Mouse (Mus musculus) G1E-ER4 (cell line): ENCODE results near the gene Cep295nl. TPM values are rescaled to one million over a fixed set of nuclear protein-coding genes. Genes with fewer than 3 reads are reported as not detected.

Source experiments
- GATA1 ChIP-seq: IDR thresholded peaks from one replicate; pipeline ENCODE4 v1.8.0; 2012; ENCODE audit warnings: low read length, inconsistent platforms
- polyA plus RNA-seq: library from polyadenylated mRNA; stranded (reverse); fragments of >175 nt; gene quantifications from 2 replicates; pipeline ENCODE4 v1.2.3, GENCODE M21; 2012

Gene Cep295nl
- polyA plus RNA-seq, 1 experiment: not detected

GRCm38 (mm10) chr11:118362501-118362900 is 20.2 kb upstream of the Cep295nl start:
- TF ChIP-seq GATA1: no peak

- TF ChIP-seq GATA1: no peak
Measured at GRCm38 (mm10) chr11:118360907-118361341, 18.6 kb upstream of the Cep295nl start.

- no peak for TF ChIP-seq GATA1
Measured at GRCm38 (mm10) chr11:118360491-118360890, 18.2 kb upstream of the Cep295nl start.

- TF ChIP-seq GATA1: no peak
Measured at GRCm38 (mm10) chr11:118355640-118356039, 13.3 kb upstream of the Cep295nl start, which contains the start of gene Timp2. TSS of gene Timp2 (minus strand) at chr11:118355740.

GRCm38 (mm10) chr11:118355205-118355604 is 12.9 kb upstream of the Cep295nl start:
- TF ChIP-seq GATA1: no peak

GRCm38 (mm10) chr11:118354636-118355191 is 12.4 kb upstream of the Cep295nl start:
- TF ChIP-seq GATA1: no peak

- no peak for TF ChIP-seq GATA1
Measured at GRCm38 (mm10) chr11:118349494-118349893, 7.2 kb upstream of the Cep295nl start.

GRCm38 (mm10) chr11:118348877-118349276 is 6.6 kb upstream of the Cep295nl start:
- TF ChIP-seq GATA1: no peak

- TF ChIP-seq GATA1: no peak
Measured at GRCm38 (mm10) chr11:118348419-118348818, 6.1 kb upstream of the Cep295nl start.

GRCm38 (mm10) chr11:118347911-118348310 is 5.6 kb upstream of the Cep295nl start:
- TF ChIP-seq GATA1: no peak

- TF ChIP-seq GATA1: no peak
Measured at GRCm38 (mm10) chr11:118347391-118347790, 5.1 kb upstream of the Cep295nl start.

GRCm38 (mm10) chr11:118346395-118347096 is 4.2 kb upstream of the Cep295nl start:
- no peak for TF ChIP-seq GATA1

- no peak for TF ChIP-seq GATA1
Measured at GRCm38 (mm10) chr11:118345693-118346092, 3.4 kb upstream of the Cep295nl start.

- no peak for TF ChIP-seq GATA1
Measured at GRCm38 (mm10) chr11:118343629-118344028, 1.3 kb upstream of the Cep295nl start.

GRCm38 (mm10) chr11:118337491-118338168 is 4.7 kb downstream of the Cep295nl start:
- no peak for TF ChIP-seq GATA1

- TF ChIP-seq GATA1: no peak
Measured at GRCm38 (mm10) chr11:118333431-118333830, 8.9 kb downstream of the Cep295nl start.

GRCm38 (mm10) chr11:118332376-118332775 is 9.9 kb downstream of the Cep295nl start:
- no peak for TF ChIP-seq GATA1

- no peak for TF ChIP-seq GATA1
Measured at GRCm38 (mm10) chr11:118330777-118331176, 11.5 kb downstream of the Cep295nl start.
